Mouse (Mus musculus) kidney, postnatal 36 days (tissue): Measurements from ENCODE around the gene Cnot3.
A peak's percentile ranks its signal among the peaks of the same experiment; 100 is the strongest.

ENCODE experiments used
- DNase-seq, 2 experiments: peaks; one replicate each; pipeline ENCODE4 v3.0.0; 2021 to 2022; ENCODE audit warnings: mixed read lengths in 2 of 2

Gene Cnot3

DNA sequence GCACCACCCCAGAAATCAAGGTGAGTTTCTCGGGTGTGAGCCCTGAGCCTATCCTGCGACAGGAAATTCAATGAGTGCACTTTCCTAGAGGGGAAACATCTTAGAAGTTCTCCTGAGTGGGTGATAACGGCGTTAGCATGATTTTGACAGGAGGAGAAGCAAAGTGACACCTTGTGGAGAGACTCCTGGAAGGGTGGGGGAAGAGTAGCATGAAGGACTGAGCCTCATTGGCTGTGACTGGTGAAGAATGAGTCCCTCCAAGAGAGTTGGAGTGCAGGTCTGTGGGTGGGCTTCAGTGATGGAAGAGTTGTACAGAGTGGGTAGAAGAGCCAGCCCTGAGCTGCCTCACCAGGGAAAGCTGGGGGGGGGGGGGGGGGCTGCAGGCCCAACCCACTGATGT lies 11.9 kb downstream of the Cnot3 start:
- DNase-seq = no peak

DNA sequence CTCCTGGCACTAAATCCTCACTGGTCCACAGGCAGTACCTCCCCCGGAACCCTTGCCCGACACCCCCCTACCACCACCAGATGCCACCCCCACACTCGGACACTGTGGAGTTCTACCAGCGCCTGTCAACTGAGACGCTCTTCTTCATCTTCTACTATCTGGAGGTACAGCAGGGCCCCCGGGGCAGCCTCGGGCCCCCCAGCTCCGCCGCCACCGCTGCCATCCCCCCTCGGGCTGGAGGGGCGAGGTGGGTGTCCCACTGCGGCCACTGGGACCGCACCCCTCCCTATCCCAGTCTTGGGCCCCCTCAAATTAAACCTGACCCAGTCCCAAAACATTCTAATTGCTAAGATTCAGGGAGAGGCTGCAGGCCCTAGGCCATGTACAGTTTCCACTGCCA lies 13.5 kb downstream of the Cnot3 start:
- DNase-seq = no peak

DNA sequence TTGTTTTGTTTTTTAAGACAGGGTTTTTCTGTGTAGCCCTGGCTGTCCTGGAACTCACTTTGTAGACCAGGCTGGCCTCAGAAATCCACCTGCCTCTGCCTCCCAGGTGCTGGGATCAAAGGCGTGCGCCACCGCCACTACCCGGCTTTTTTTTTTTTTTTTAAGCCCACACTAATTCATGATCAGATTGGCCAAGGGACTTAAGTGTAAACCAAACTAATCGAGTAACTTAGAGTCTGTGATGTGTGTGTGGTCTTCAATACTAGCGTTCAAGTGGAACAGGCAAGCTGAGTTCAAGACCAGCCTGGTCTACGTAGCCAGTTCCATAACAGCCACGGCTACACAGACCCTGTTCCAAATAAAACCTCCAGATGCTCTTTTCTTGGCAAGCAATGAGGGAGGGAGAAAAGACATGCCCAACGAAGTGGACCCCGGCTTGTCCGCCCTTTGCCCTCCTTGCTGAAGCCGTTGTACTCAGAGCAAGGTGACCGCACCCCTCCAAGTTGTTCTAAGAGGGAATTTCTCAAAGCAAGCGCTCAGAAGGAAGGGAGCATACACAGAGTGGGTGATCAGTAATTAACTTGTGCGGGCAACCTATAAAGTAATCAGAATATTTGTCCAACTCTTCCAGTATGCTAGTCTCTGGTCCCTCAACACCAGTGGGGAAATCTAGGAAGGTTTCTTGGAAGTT lies 19.6 kb downstream of the Cnot3 start:
- peak; percentile 67 to 73 for DNase-seq

DNA sequence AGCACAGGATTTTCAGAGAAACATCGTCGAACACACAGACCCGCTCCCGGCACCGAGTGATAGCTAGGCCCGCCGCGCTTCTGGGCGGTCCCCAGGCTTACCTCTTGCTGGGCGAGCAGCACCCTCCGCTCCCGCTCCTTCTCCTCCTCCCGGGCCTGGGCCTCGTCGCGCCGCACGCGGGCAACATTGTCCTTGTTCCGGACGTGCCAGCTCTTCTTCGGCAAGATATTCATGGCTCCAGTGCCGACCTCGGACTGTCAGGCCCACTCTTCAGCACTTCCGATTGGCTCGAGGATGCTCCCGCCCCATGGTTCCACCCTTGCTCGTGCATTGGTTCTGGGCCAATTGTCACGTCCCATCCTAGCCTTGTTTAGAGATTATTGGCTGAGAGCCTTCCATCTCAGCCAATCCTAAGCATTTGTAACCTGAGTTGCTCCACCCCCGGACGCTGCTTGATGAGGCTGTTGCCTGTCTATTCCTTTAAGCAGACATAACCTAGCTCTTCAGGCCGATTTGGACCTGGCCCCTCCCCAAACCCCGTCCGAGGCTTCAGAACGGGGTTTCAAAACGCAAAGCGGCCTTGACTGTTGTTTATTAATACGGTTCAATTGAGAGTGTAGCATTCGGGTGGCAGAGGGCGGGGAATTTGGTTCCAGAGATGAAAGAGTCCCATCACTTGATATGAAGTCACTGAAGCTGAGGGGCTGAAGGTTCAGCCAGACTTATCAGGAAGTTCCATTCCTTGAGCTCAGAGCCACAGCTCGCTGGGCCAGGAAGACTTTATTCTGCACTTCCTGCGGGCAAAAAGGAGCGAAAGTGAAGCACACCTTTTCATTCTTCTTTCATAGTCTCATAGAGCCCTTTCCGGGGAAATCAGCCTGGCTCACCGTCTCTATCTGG lies 20.4 kb downstream of the Cnot3 start, which contains the start of gene Leng1:
Leng1 (minus strand) TSS at position 626 of the 900 bp plus-strand sequence.
- DNase-seq = peak; percentile 97 to 99

DNA sequence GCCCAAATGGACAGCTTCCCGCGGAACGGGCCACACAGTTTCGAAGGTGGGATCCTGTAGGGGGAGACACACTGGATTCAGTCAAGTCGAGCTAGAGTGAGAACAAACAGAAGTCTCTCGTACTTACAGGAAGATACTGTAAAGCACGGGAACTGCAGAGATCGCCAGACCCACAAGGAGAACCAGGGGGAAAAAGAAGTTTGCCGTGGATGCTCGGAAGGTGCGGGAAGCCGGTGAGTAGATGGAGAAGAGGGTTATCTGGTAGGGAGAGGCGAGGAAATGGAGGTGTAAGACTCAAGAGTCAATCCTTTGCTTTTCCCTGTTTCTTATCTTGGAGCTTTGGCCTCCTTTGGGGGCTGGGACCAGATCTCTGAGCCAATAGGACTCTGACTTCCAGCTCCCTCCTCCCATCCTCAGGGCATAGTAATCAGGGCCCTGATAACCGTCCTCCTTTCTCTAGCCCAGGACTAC lies 21.9 kb downstream of the Cnot3 start:
- DNase-seq = peak in 1 of 2 experiments; percentile 8

- DNase-seq = peak; percentile 82 to 95
These were observed 29.6 kb downstream of the Cnot3 start for GRCm38 (mm10) chr7:3674507-3675227.

- DNase-seq = no peak
These were observed 30.1 kb downstream of the Cnot3 start for GRCm38 (mm10) chr7:3675228-3675548.

- DNase-seq = no peak
These were observed 31.3 kb downstream of the Cnot3 start for GRCm38 (mm10) chr7:3676371-3676770.

GRCm38 (mm10) chr7:3677342-3677741 lies 32.3 kb downstream of the Cnot3 start, which contains the start of gene Tmc4:
Tmc4 (minus strand) TSS chr7:3677553.
- peak; percentile 62 to 74 for DNase-seq

GRCm38 (mm10) chr7:3683908-3684550 lies 39.0 kb downstream of the Cnot3 start:
- no peak for DNase-seq

- no peak for DNase-seq
These were observed 39.6 kb downstream of the Cnot3 start for GRCm38 (mm10) chr7:3684698-3685097.

DNA sequence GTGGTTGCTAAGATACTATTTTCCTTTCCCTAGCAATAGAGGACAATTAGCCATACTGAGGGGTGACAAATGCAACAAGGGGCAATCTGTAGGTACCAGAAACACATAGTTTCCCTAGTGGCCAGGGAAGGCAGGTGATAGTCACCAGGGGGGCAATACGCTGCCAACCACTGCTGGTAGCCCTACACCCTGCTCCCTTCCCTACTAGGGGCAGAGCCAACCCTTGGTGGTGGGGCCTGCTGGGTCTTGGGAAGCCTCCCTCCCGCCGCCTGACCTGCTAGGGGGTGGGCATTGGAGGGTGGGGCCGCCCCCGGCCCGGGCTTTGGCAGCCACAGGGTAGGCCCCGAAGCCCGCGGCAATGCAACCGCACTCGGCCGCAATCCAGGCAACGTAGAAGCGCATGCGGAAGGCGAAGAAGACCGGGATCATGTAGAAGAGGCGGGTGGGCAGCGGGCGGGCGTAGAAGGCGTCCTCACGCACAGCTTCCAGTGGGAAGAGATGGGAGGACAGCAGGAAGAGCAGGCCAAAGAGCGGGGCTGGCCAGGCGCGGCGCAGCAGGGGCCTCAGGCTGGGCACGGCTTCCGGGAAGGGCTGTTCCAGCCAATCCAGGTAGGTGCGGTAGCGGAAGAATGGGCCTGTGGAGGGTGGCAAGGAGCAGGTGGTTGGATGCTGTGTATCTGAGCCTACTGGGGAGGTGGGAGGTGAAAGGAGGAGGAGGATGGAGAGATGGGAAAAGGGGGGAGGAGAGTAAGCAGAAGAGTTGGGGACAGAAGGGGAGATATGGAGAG lies 40.5 kb downstream of the Cnot3 start:
- no peak for DNase-seq

DNA sequence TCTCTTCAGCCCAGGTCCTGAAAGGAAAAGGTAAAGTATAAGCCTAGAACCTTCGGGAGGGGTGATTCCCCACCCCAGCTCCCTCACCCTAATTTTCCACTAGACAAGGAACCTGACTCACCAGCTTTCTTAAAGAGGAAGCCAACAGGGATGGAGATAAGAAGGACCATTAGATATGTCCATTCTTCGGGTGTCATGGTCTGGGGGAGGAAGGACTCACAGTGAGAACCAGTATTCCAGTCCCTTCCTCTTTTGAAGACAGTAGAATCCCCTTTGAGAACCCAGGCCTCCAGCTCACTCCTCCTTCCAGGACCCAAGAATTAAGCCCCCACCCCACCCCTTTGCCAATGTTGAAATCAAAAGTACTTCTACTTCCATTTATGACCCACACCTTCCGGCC lies 46.9 kb downstream of the Cnot3 start:
- no peak for DNase-seq

DNA sequence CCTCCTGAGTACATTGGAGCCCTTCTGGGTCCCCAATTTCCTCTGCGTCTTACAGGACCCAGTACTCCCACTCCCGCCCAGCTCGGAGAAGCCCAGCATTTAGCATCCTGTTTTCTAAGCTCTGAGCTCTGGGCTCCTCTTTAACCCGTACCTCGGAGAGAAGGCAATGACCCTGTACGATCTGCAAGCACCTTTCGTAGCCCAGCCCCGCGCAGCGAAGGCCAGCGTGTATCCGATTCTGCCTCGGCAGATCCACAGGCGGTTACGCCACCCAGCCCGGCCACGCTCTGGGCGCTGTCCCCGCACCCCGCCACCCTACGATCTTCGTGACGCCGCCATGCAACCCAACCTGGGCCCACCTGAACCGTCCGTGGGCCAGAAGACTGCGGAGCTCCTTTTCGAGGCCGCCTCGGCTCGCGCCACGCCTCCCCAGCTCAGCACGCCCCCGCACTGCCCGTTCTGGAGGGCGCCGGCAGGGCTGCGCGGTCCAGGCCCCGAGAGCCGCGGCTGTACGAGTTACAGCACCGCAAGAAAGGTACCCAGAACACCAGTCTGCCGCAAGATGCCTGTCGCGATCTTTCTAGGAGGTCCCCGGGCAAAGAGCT lies 47.4 kb downstream of the Cnot3 start, which contains the start of gene Tsen34:
Tsen34 (plus strand) TSS at position 482 of the 605 bp plus-strand sequence.
- no peak for DNase-seq

- peak; percentile 98 to 99 for DNase-seq
These were observed 48.1 kb downstream of the Cnot3 start, which contains the start of gene Mboat7 for GRCm38 (mm10) chr7:3692987-3693808. Mboat7 (minus strand) TSS chr7:3693523.

- no peak for DNase-seq
These were observed 48.7 kb downstream of the Cnot3 start for GRCm38 (mm10) chr7:3693809-3694075.

- peak; percentile 83 to 85 for DNase-seq
These were observed 49.2 kb downstream of the Cnot3 start for GRCm38 (mm10) chr7:3694076-3694948.

- DNase-seq = peak in 1 of 2 experiments; percentile 17
These were observed 49.9 kb downstream of the Cnot3 start for GRCm38 (mm10) chr7:3694949-3695305.

DNA sequence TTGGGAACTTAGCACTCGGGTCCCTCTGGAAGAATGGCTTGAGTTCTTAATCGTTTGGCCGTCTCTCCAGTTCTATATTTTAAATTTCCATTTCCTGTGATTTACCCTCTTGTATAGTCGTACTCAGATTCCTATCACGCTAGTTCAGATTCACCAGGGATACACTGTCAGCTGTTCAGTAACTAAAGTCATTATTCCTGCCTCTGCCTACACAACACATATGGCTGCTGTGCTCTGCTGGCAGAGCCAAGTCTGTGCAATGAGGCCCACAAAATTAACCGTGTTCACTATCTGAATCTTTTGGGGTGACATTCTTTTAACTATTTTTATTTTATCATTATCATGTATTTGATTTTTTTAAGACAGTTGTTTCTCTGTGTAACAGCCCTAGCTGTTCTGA lies 53.4 kb downstream of the Cnot3 start:
- no peak for DNase-seq
